Mouse (Mus musculus) hindbrain, embryonic 10.5 days (tissue): ENCODE measurements around the gene Hypk. TPM values are rescaled to one million over a fixed set of nuclear protein-coding genes. Genes with fewer than 3 reads are reported as not detected.
"Not testable (repeated sequence)": the region's sequence is repeated elsewhere in the genome, so short reads cannot be mapped to it uniquely, and the experiment has no call there.

Source experiments
- DNase-seq: peaks from one replicate; pipeline ENCODE4 v3.0.0-alpha.2; 2017; ENCODE audit warnings: low spot score
- H3K27ac ChIP-seq: fragments of 300-500 bp; sonication (generic); 2 replicates; pipeline ENCODE4 v1.5.1; 2016; ENCODE audit warnings: mild to moderate bottlenecking, moderate library complexity
- H3K27me3 ChIP-seq: fragments of 300-500 bp; sonication (generic); 2 replicates; pipeline ENCODE4 v1.6.1; 2016; ENCODE audit warnings: mild to moderate bottlenecking; ENCODE audit not compliant: poor library complexity, insufficient read depth, severe bottlenecking
- H3K36me3 ChIP-seq: fragments of 300-500 bp; sonication (generic); 2 replicates; pipeline ENCODE4 v1.6.1; 2016; ENCODE audit warnings: mild to moderate bottlenecking, moderate library complexity
- H3K4me1 ChIP-seq: fragments of 300-500 bp; sonication (generic); replicated peaks from 2 replicates; pipeline ENCODE4 v1.6.1; 2016; ENCODE audit warnings: mild to moderate bottlenecking
- H3K4me3 ChIP-seq: fragments of 300-500 bp; sonication (generic); 2 replicates; pipeline ENCODE4 v1.5.1; 2016; ENCODE audit warnings: mild to moderate bottlenecking, moderate library complexity
- H3K9me3 ChIP-seq: fragments of 300-500 bp; sonication (generic); 2 replicates; pipeline ENCODE4 v1.6.1; 2016; ENCODE audit warnings: mild to moderate bottlenecking, moderate library complexity
- WGBS: fragments of 180-500 bp; shearing (Covaris S2); methylation state at CpG from one replicate; pipeline ENCODE4 v1.1.7; 2016; 5-methylcytosine and 5-hydroxymethylcytosine counted together
- polyA plus RNA-seq: library from polyadenylated mRNA; unstranded; fragments of >200 nt; fragmentation: Nextera tagmentation; extraction: Ambion mirVana; gene quantifications from 2 replicates; pipeline ENCODE4 v1.2.1, GENCODE M21; 2016

The Hypk gene
- polyA plus RNA-seq, 1 experiment from 2014 or later, result 135 TPM

- H3K4me3 ChIP-seq, result peak overlapping the region; percentile 99
- WGBS, result 4% methylated on average over 7 of the region's 7 CpGs
- no peaks in the 10 kb centered on the region for H3K27me3 ChIP-seq
- H3K36me3 ChIP-seq, result peaks cover 40% of the 10 kb centered on the region
- peak overlapping the region; percentile 97 for H3K27ac ChIP-seq
- H3K4me1 ChIP-seq, result peaks cover 35% of the 10 kb centered on the region
- no peaks in the 10 kb centered on the region for H3K9me3 ChIP-seq
- peak; percentile 20 for DNase-seq
These were observed 3.0 kb upstream of the Hypk start for GRCm38 (mm10) chr2:121450093-121450492.

- Histone ChIP-seq H3K4me3 (peak overlapping the region; percentile 11; the same call in 1 of the 2 replicates), H3K27ac (no peak overlapping the region), H3K9me3 (no peaks in the 10 kb centered on the region), H3K36me3 (peaks cover 40% of the 10 kb centered on the region), H3K4me1 (peaks cover 43% of the 10 kb centered on the region), H3K27me3 (no peaks in the 10 kb centered on the region)
- DNase-seq, result no peak
- WGBS, result 85% methylated on average over 4 of the region's 4 CpGs
These were observed 729 bp upstream of the Hypk start for GRCm38 (mm10) chr2:121452361-121452760.

- DNase-seq, result no peak
- peaks cover 50% of the 10 kb centered on the region for H3K36me3 ChIP-seq
- 86% methylated on average over 6 of the region's 6 CpGs for WGBS
- no peak overlapping the region for H3K27ac ChIP-seq
- peaks cover 42% of the 10 kb centered on the region for H3K4me1 ChIP-seq
- no peaks in the 10 kb centered on the region for H3K9me3 ChIP-seq
- H3K4me3 ChIP-seq, result 0 out of 2 replicates have a peak overlapping the region, but pooled peaks have one; percentile 2
- H3K27me3 ChIP-seq, result no peaks in the 10 kb centered on the region
These were observed 827 bp downstream of the Hypk start for GRCm38 (mm10) chr2:121453917-121454316.

- DNase-seq, result no peak
- Histone ChIP-seq H3K4me3 (no peak overlapping the region), H3K27ac (no peak overlapping the region), H3K9me3 (no peaks in the 10 kb centered on the region), H3K36me3 (peaks cover 66% of the 10 kb centered on the region), H3K4me1 (peaks cover 32% of the 10 kb centered on the region), H3K27me3 (no peaks in the 10 kb centered on the region)
- 81% methylated on average over 5 of the region's 5 CpGs for WGBS
These were observed 2.4 kb downstream of the Hypk start for GRCm38 (mm10) chr2:121455534-121455933.

GRCm38 (mm10) chr2:121456692-121457642 lies 3.9 kb downstream of the Hypk start, which contains the start of gene Serinc4:
Gene Serinc4, minus strand, starts transcription at chr2:121456781.
- WGBS, result 4% methylated on average over 41 of the region's 41 CpGs
- Histone ChIP-seq H3K27me3 (no peaks in the 10 kb centered on the region), H3K4me3 (peak within 1 kb of the TSS; percentile 63), H3K9me3 (no peaks in the 10 kb centered on the region), H3K4me1 (peaks cover 22% of the 10 kb centered on the region), H3K27ac (peak within 1 kb of the TSS; percentile 81), H3K36me3 (peaks cover 64% of the 10 kb centered on the region)
- DNase-seq, result peak; percentile 87

- Histone ChIP-seq H3K27me3 (no peaks in the 10 kb centered on the region), H3K36me3 (peaks cover 34% of the 10 kb centered on the region), H3K4me3 (no peak overlapping the region), H3K4me1 (peaks cover 15% of the 10 kb centered on the region), H3K9me3 (no peaks in the 10 kb centered on the region), H3K27ac (no peak overlapping the region)
- WGBS, result 82% methylated on average over 2 of the region's 2 CpGs
- DNase-seq, result no peak
These were observed 7.0 kb downstream of the Hypk start for GRCm38 (mm10) chr2:121460071-121460470.

- H3K9me3 ChIP-seq, H3K4me1 ChIP-seq, H3K27ac ChIP-seq, DNase-seq, H3K4me3 ChIP-seq, H3K27me3 ChIP-seq: not testable (repeated sequence)
- WGBS, result 63% methylated on average over 4 of the region's 6 CpGs
- H3K36me3 ChIP-seq, result peaks cover 16% of the 10 kb centered on the region
These were observed 15.9 kb downstream of the Hypk start for GRCm38 (mm10) chr2:121468982-121469381.

GRCm38 (mm10) chr2:121472783-121473182 lies 19.7 kb downstream of the Hypk start:
- H3K36me3 ChIP-seq, result peaks cover 16% of the 10 kb centered on the region
- peak overlapping the region; percentile 66; the same call in 1 of the 2 replicates for H3K4me3 ChIP-seq
- 93% methylated on average over 3 of the region's 3 CpGs for WGBS
- H3K27ac ChIP-seq, H3K9me3 ChIP-seq, DNase-seq, H3K4me1 ChIP-seq, H3K27me3 ChIP-seq: not testable (repeated sequence)

- peak within 1 kb of the TSS; percentile 66 for H3K4me3 ChIP-seq
- H3K36me3 ChIP-seq, result peaks cover 11% of the 10 kb centered on the region
- H3K9me3 ChIP-seq, H3K4me1 ChIP-seq, H3K27me3 ChIP-seq: not testable (repeated sequence)
- 4% methylated on average over 41 of the region's 41 CpGs for WGBS
- DNase-seq, result peak; percentile 82
- peak within 1 kb of the TSS; percentile 77 for H3K27ac ChIP-seq
These were observed 20.4 kb downstream of the Hypk start, which contains the start of gene Mfap1b for GRCm38 (mm10) chr2:121473301-121474179. Gene Mfap1b, minus strand, starts transcription at chr2:121474067.

GRCm38 (mm10) chr2:121474180-121474535 lies 21.1 kb downstream of the Hypk start:
- 39% methylated on average over 8 of the region's 8 CpGs for WGBS
- H3K27ac ChIP-seq, result peak overlapping the region; percentile 77

GRCm38 (mm10) chr2:121475306-121475705 lies 22.2 kb downstream of the Hypk start:
- H3K9me3 ChIP-seq, H3K27ac ChIP-seq, DNase-seq, H3K4me3 ChIP-seq, H3K27me3 ChIP-seq, H3K4me1 ChIP-seq: not testable (repeated sequence)
- WGBS, result 92% methylated on average over 2 of the region's 2 CpGs
- peaks cover 11% of the 10 kb centered on the region for H3K36me3 ChIP-seq

More at GRCm38 (mm10) chr2:121474180-121474535, 21.1 kb downstream of the Hypk start:
- H3K27me3 ChIP-seq, result no peaks in the 10 kb centered on the region
- H3K4me1 ChIP-seq, result peaks cover 7% of the 10 kb centered on the region
- no peaks in the 10 kb centered on the region for H3K9me3 ChIP-seq
- peaks cover 11% of the 10 kb centered on the region for H3K36me3 ChIP-seq
- no peak for DNase-seq
- H3K4me3 ChIP-seq, result peak overlapping the region; percentile 66

- Histone ChIP-seq H3K27me3 (no peaks in the 10 kb centered on the region), H3K36me3 (no peaks in the 10 kb centered on the region), H3K4me1 (peaks cover 7% of the 10 kb centered on the region), H3K4me3 (no peak overlapping the region), H3K27ac (no peak overlapping the region), H3K9me3 (no peaks in the 10 kb centered on the region)
- no peak for DNase-seq
- 81% methylated on average over 3 of the region's 3 CpGs for WGBS
These were observed 24.6 kb downstream of the Hypk start for GRCm38 (mm10) chr2:121477491-121478266.
